Mouse (Mus musculus): ENCODE data around the gene Megf11. TPM values are rescaled to one million over a fixed set of nuclear protein-coding genes. Genes with fewer than 3 reads are reported as not detected.

The Megf11 gene
- polyA plus RNA-seq, 1 experiment from 2014 or later, result 0.58 TPM

GRCm38 (mm10) chr9:64567482-64567881 lies 182.1 kb downstream of the Megf11 start:
- H3K36me3 ChIP-seq (ENCODE audit: control insufficient read depth, insufficient read depth), result no peaks in the 10 kb centered on the region
- H3K4me2 ChIP-seq (ENCODE audit: low read depth, low read length), result no peak overlapping the region
- no peak overlapping the region for H3K9ac ChIP-seq (ENCODE audit: low read length)
- no peaks in the 10 kb centered on the region for H3K9me3 ChIP-seq (replicated peaks; ENCODE audit: control insufficient read depth, low read length)
- ATAC-seq (replicated peaks; ENCODE audit: extremely low read depth, insufficient read depth, low FRiP score), result no peak
- 79% methylated on average over 5 of the region's 5 CpGs for WGBS
- H3K27ac ChIP-seq (ENCODE audit: low read length), result no peak overlapping the region
- H3K4me1 ChIP-seq (ENCODE audit: control insufficient read depth, insufficient read depth, low read length), result peaks cover 2% of the 10 kb centered on the region; the same call in 1 of the 2 replicates
- peaks cover 5% of the 10 kb centered on the region; the same call in 1 of the 2 replicates for H3K27me3 ChIP-seq (ENCODE audit: control insufficient read depth, insufficient read depth, low read length)
- no peak overlapping the region for H3K4me3 ChIP-seq (ENCODE audit: low read length)

- Histone ChIP-seq H3K27me3 (ENCODE audit: control insufficient read depth, insufficient read depth, low read length) (peaks cover 5% of the 10 kb centered on the region; the same call in 1 of the 2 replicates), H3K4me2 (ENCODE audit: low read depth, low read length) (no peak overlapping the region), H3K9me3 (replicated peaks; ENCODE audit: control insufficient read depth, low read length) (no peaks in the 10 kb centered on the region), H3K4me1 (ENCODE audit: control insufficient read depth, insufficient read depth, low read length) (peaks cover 5% of the 10 kb centered on the region; the same call in 1 of the 2 replicates), H3K9ac (ENCODE audit: low read length) (no peak overlapping the region), H3K27ac (ENCODE audit: low read length) (no peak overlapping the region), H3K4me3 (ENCODE audit: low read length) (no peak overlapping the region), H3K36me3 (ENCODE audit: control insufficient read depth, insufficient read depth) (no peaks in the 10 kb centered on the region)
- 59% methylated on average over 8 of the region's 8 CpGs for WGBS
- ATAC-seq (replicated peaks; ENCODE audit: extremely low read depth, insufficient read depth, low FRiP score), result no peak
These were observed 183.2 kb downstream of the Megf11 start for GRCm38 (mm10) chr9:64568467-64569260.

- no peaks in the 10 kb centered on the region for H3K36me3 ChIP-seq (ENCODE audit: control insufficient read depth, insufficient read depth)
- no peak overlapping the region for H3K9ac ChIP-seq (ENCODE audit: low read length)
- H3K9me3 ChIP-seq (replicated peaks; ENCODE audit: control insufficient read depth, low read length), result 0 out of 2 replicates have a peak, but pooled peaks cover 3% of the 10 kb centered on the region
- H3K4me2 ChIP-seq (ENCODE audit: low read depth, low read length), result no peak overlapping the region
- no peak for ATAC-seq (replicated peaks; ENCODE audit: extremely low read depth, insufficient read depth, low FRiP score)
- WGBS, result 46% methylated on average over 4 of the region's 4 CpGs
- H3K27ac ChIP-seq (ENCODE audit: low read length), result no peak overlapping the region
- peaks cover 5% of the 10 kb centered on the region; the same call in 1 of the 2 replicates for H3K4me1 ChIP-seq (ENCODE audit: control insufficient read depth, insufficient read depth, low read length)
- H3K4me3 ChIP-seq (ENCODE audit: low read length), result no peak overlapping the region
- 0 out of 2 replicates have a peak, but pooled peaks cover 2% of the 10 kb centered on the region for H3K27me3 ChIP-seq (ENCODE audit: control insufficient read depth, insufficient read depth, low read length)
These were observed 185.0 kb downstream of the Megf11 start for GRCm38 (mm10) chr9:64570448-64570847.

- WGBS, result 78% methylated on average over 8 of the region's 8 CpGs
- H3K9me3 ChIP-seq (replicated peaks; ENCODE audit: control insufficient read depth, low read length), result 0 out of 2 replicates have a peak, but pooled peaks cover 3% of the 10 kb centered on the region
- no peak for ATAC-seq (replicated peaks; ENCODE audit: extremely low read depth, insufficient read depth, low FRiP score)
- H3K4me1 ChIP-seq (ENCODE audit: control insufficient read depth, insufficient read depth, low read length), result peaks cover 5% of the 10 kb centered on the region; the same call in 1 of the 2 replicates
- no peak overlapping the region for H3K9ac ChIP-seq (ENCODE audit: low read length)
- no peak overlapping the region for H3K27ac ChIP-seq (ENCODE audit: low read length)
- no peaks in the 10 kb centered on the region for H3K36me3 ChIP-seq (ENCODE audit: control insufficient read depth, insufficient read depth)
- H3K4me3 ChIP-seq (ENCODE audit: low read length), result no peak overlapping the region
- H3K27me3 ChIP-seq (ENCODE audit: control insufficient read depth, insufficient read depth, low read length), result 0 out of 2 replicates have a peak, but pooled peaks cover 2% of the 10 kb centered on the region
- no peak overlapping the region for H3K4me2 ChIP-seq (ENCODE audit: low read depth, low read length)
These were observed 185.7 kb downstream of the Megf11 start for GRCm38 (mm10) chr9:64571091-64571490.

GRCm38 (mm10) chr9:64572629-64573190 lies 187.3 kb downstream of the Megf11 start:
- Histone ChIP-seq H3K9ac (ENCODE audit: low read length) (no peak overlapping the region), H3K9me3 (replicated peaks; ENCODE audit: control insufficient read depth, low read length) (0 out of 2 replicates have a peak, but pooled peaks cover 3% of the 10 kb centered on the region), H3K27ac (ENCODE audit: low read length) (no peak overlapping the region; the same call in 1 of the 2 replicates), H3K4me2 (ENCODE audit: low read depth, low read length) (no peak overlapping the region), H3K4me1 (ENCODE audit: control insufficient read depth, insufficient read depth, low read length) (peaks cover 5% of the 10 kb centered on the region; the same call in 1 of the 2 replicates), H3K4me3 (ENCODE audit: low read length) (no peak overlapping the region), H3K27me3 (ENCODE audit: control insufficient read depth, insufficient read depth, low read length) (0 out of 2 replicates have a peak, but pooled peaks cover 2% of the 10 kb centered on the region), H3K36me3 (ENCODE audit: control insufficient read depth, insufficient read depth) (no peaks in the 10 kb centered on the region)
- ATAC-seq (replicated peaks; ENCODE audit: extremely low read depth, insufficient read depth, low FRiP score), result peak; percentile 85
- WGBS, result 47% methylated on average over 7 of the region's 7 CpGs

GRCm38 (mm10) chr9:64575658-64576057 lies 190.2 kb downstream of the Megf11 start:
- no peak overlapping the region for H3K9ac ChIP-seq (ENCODE audit: low read length)
- H3K27me3 ChIP-seq (ENCODE audit: control insufficient read depth, insufficient read depth, low read length), result no peaks in the 10 kb centered on the region
- H3K4me3 ChIP-seq (ENCODE audit: low read length), result no peak overlapping the region
- H3K4me2 ChIP-seq (ENCODE audit: low read depth, low read length), result no peak overlapping the region
- no peaks in the 10 kb centered on the region for H3K36me3 ChIP-seq (ENCODE audit: control insufficient read depth, insufficient read depth)
- H3K4me1 ChIP-seq (ENCODE audit: control insufficient read depth, insufficient read depth, low read length), result peaks cover 5% of the 10 kb centered on the region; the same call in 1 of the 2 replicates
- no peak for ATAC-seq (replicated peaks; ENCODE audit: extremely low read depth, insufficient read depth, low FRiP score)
- H3K9me3 ChIP-seq (replicated peaks; ENCODE audit: control insufficient read depth, low read length), result 0 out of 2 replicates have a peak, but pooled peaks cover 3% of the 10 kb centered on the region
- H3K27ac ChIP-seq (ENCODE audit: low read length), result no peak overlapping the region

GRCm38 (mm10) chr9:64576143-64576878 lies 190.9 kb downstream of the Megf11 start:
- Histone ChIP-seq H3K4me2 (ENCODE audit: low read depth, low read length) (no peak overlapping the region), H3K36me3 (ENCODE audit: control insufficient read depth, insufficient read depth) (no peaks in the 10 kb centered on the region), H3K27me3 (ENCODE audit: control insufficient read depth, insufficient read depth, low read length) (no peaks in the 10 kb centered on the region), H3K9ac (ENCODE audit: low read length) (no peak overlapping the region), H3K4me1 (ENCODE audit: control insufficient read depth, insufficient read depth, low read length) (peaks cover 5% of the 10 kb centered on the region; the same call in 1 of the 2 replicates), H3K4me3 (ENCODE audit: low read length) (no peak overlapping the region), H3K9me3 (replicated peaks; ENCODE audit: control insufficient read depth, low read length) (0 out of 2 replicates have a peak, but pooled peaks cover 3% of the 10 kb centered on the region), H3K27ac (ENCODE audit: low read length) (no peak overlapping the region)
- 65% methylated on average over 5 of the region's 5 CpGs for WGBS
- no peak for ATAC-seq (replicated peaks; ENCODE audit: extremely low read depth, insufficient read depth, low FRiP score)

- no peak for ATAC-seq (replicated peaks; ENCODE audit: extremely low read depth, insufficient read depth, low FRiP score)
- Histone ChIP-seq H3K4me2 (ENCODE audit: low read depth, low read length) (no peak overlapping the region), H3K4me3 (ENCODE audit: low read length) (no peak overlapping the region), H3K36me3 (ENCODE audit: control insufficient read depth, insufficient read depth) (no peaks in the 10 kb centered on the region), H3K27ac (ENCODE audit: low read length) (no peak overlapping the region), H3K4me1 (ENCODE audit: control insufficient read depth, insufficient read depth, low read length) (peaks cover 2% of the 10 kb centered on the region; the same call in 1 of the 2 replicates), H3K9ac (ENCODE audit: low read length) (no peak overlapping the region), H3K9me3 (replicated peaks; ENCODE audit: control insufficient read depth, low read length) (0 out of 2 replicates have a peak, but pooled peaks cover 3% of the 10 kb centered on the region), H3K27me3 (ENCODE audit: control insufficient read depth, insufficient read depth, low read length) (no peaks in the 10 kb centered on the region)
- 75% methylated on average over 3 of the region's 3 CpGs for WGBS
These were observed 191.7 kb downstream of the Megf11 start for GRCm38 (mm10) chr9:64577156-64577555.

Measured in heart, embryonic 16.5 days (tissue).